Mouse (Mus musculus) kidney, embryonic 16.5 days (tissue): Measurements from ENCODE around the gene Bmpr1a. TPM values are rescaled to one million over a fixed set of nuclear protein-coding genes. Genes with fewer than 3 reads are reported as not detected.
"Not testable (repeated sequence)": the region's sequence is repeated elsewhere in the genome, so short reads cannot be mapped to it uniquely, and the experiment has no call there.

Experiments used
- ATAC-seq: fragments of 200-750 bp; cut with Nextera tagmentation; 2 replicates; pipeline ENCODE4 v1.8.0; 2017; ENCODE audit warnings: moderate TSS enrichment; ENCODE audit not compliant: low FRiP score, low TSS enrichment
- H3K27ac ChIP-seq: fragments of 300-500 bp; sonication (generic); 2 replicates; pipeline ENCODE4 v1.5.1; 2014; ENCODE audit warnings: low read length
- H3K27me3 ChIP-seq: fragments of 300-500 bp; sonication (generic); 2 replicates; pipeline ENCODE4 v1.6.1; 2014; ENCODE audit warnings: low read length, control low read depth, mixed read lengths; ENCODE audit not compliant: insufficient read depth
- H3K36me3 ChIP-seq: fragments of 300-500 bp; sonication (generic); 2 replicates; pipeline ENCODE4 v1.6.1; 2014; ENCODE audit warnings: low read length, control low read depth, mixed read lengths; ENCODE audit not compliant: insufficient read depth
- H3K4me1 ChIP-seq: fragments of 300-500 bp; sonication (generic); 2 replicates; pipeline ENCODE4 v1.6.1; 2014; ENCODE audit warnings: low read length, control low read depth, mixed read lengths; ENCODE audit not compliant: insufficient read depth
- H3K4me2 ChIP-seq: fragments of 300-500 bp; sonication (generic); replicated peaks from 2 replicates; pipeline ENCODE4 v1.6.1; 2014; ENCODE audit warnings: low read depth, low read length
- H3K4me3 ChIP-seq: fragments of 300-500 bp; sonication (generic); 2 replicates; pipeline ENCODE4 v1.5.1; 2014; ENCODE audit warnings: mild to moderate bottlenecking, low read length
- H3K9ac ChIP-seq: fragments of 300-500 bp; sonication (generic); replicated peaks from 2 replicates; pipeline ENCODE4 v1.6.1; 2014; ENCODE audit warnings: low read length
- H3K9me3 ChIP-seq: fragments of 300-500 bp; sonication (generic); 2 replicates; pipeline ENCODE4 v1.6.1; 2016; ENCODE audit warnings: low read length, control low read depth
- WGBS: fragments of 180-500 bp; shearing (Covaris S2); extraction: QIAGEN DNeasy Blood & Tissue Kit; methylation state at CpG from one replicate; pipeline ENCODE4 v1.1.7; 2014; 5-methylcytosine and 5-hydroxymethylcytosine counted together
- polyA plus RNA-seq: library from polyadenylated mRNA; unstranded; fragments of >200 nt; fragmentation: Nextera tagmentation; extraction: Ambion mirVana; gene quantifications from 2 replicates; pipeline ENCODE4 v1.2.1, GENCODE M21; 2015

The Bmpr1a gene
- polyA plus RNA-seq, 1 experiment from 2014 or later = 38.5 TPM

DNA sequence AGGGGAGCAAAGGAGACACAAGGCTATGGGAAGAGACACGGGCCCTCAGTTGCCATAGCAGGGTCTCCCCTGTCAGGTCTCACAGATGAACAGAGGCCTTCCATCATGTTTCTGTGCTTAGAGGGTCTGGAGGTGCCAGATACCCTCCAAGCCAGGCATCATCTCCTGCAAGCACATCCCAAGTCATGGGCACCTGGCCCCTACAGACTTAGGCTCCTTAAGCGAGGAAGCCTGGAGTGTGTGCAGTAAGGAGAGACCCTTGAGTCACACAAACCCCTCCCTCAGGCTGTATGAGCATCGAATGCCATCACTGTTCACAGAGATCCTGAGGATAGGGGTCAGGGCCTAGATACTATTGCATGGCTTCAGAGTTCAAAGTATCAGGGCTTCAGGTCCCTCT lies 132.2 kb downstream of the Bmpr1a start:
- no peak for ATAC-seq
- no peak overlapping the region for H3K9ac ChIP-seq
- WGBS = 80% methylated on average over 3 of the region's 3 CpGs
- no peak overlapping the region for H3K27ac ChIP-seq
- no peak overlapping the region for H3K4me3 ChIP-seq
- no peaks in the 10 kb centered on the region for H3K9me3 ChIP-seq
- no peak overlapping the region for H3K4me2 ChIP-seq
- peaks cover 14% of the 10 kb centered on the region for H3K4me1 ChIP-seq
- no peaks in the 10 kb centered on the region for H3K36me3 ChIP-seq
- no peaks in the 10 kb centered on the region for H3K27me3 ChIP-seq

- Histone ChIP-seq H3K9ac (no peak overlapping the region), H3K4me1 (peaks cover 14% of the 10 kb centered on the region), H3K4me3 (no peak overlapping the region), H3K4me2 (no peak overlapping the region), H3K27me3 (no peaks in the 10 kb centered on the region), H3K9me3 (peaks cover 1% of the 10 kb centered on the region; the same call in 1 of the 2 replicates), H3K36me3 (no peaks in the 10 kb centered on the region), H3K27ac (no peak overlapping the region)
- no peak for ATAC-seq
- WGBS = 64% methylated on average over 3 of the region's 3 CpGs
Measured at GRCm38 (mm10) chr14:34370203-34370602, 132.9 kb downstream of the Bmpr1a start.

DNA sequence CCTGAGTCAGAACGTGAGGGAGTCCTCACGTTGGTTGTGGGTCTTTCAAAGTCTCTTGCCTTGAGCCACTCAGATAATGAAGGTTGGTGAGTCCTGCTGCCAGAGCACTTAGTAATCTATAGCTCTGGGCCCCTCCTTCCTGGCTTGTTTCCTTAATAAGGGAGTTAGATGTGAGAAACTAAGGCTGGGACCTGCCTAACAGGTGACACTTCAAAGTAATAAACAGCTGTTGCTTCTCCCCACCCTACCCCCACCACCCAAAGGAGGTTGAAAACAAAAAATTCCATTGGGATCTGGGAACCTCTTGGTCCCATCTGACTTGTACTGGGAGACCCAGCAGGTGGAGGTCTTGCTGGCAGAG lies 138.0 kb downstream of the Bmpr1a start:
- H3K9ac ChIP-seq = no peak overlapping the region
- no peaks in the 10 kb centered on the region for H3K27me3 ChIP-seq
- no peaks in the 10 kb centered on the region for H3K36me3 ChIP-seq
- H3K9me3 ChIP-seq = peaks cover 5% of the 10 kb centered on the region; the same call in 1 of the 2 replicates
- WGBS = 80% methylated on average over 2 of the region's 2 CpGs
- H3K4me2 ChIP-seq = no peak overlapping the region
- ATAC-seq = no peak
- peaks cover 6% of the 10 kb centered on the region for H3K4me1 ChIP-seq
- H3K27ac ChIP-seq = no peak overlapping the region
- no peak overlapping the region for H3K4me3 ChIP-seq

GRCm38 (mm10) chr14:34364254-34365146 lies 138.6 kb downstream of the Bmpr1a start:
- ATAC-seq = not testable (repeated sequence)
- WGBS = 83% methylated on average over 15 of the region's 15 CpGs

GRCm38 (mm10) chr14:34363490-34364253 lies 139.5 kb downstream of the Bmpr1a start:
- peak overlapping the region; percentile 69 for H3K9ac ChIP-seq
- H3K27ac ChIP-seq = peak overlapping the region; percentile 37; the same call in 1 of the 2 replicates
- WGBS = 2% methylated on average over 32 of the region's 32 CpGs
- no peaks in the 10 kb centered on the region for H3K27me3 ChIP-seq
- peak overlapping the region; percentile 83 for H3K4me2 ChIP-seq
- ATAC-seq = peak; percentile 90
- H3K36me3 ChIP-seq = no peaks in the 10 kb centered on the region
- H3K4me1 ChIP-seq = peaks cover 6% of the 10 kb centered on the region
- H3K9me3 ChIP-seq = peaks cover 5% of the 10 kb centered on the region; the same call in 1 of the 2 replicates
- H3K4me3 ChIP-seq = peak overlapping the region; percentile 47

More at GRCm38 (mm10) chr14:34364254-34365146, 138.6 kb downstream of the Bmpr1a start:
- H3K4me1 ChIP-seq, H3K36me3 ChIP-seq, H3K27me3 ChIP-seq, H3K9me3 ChIP-seq, H3K27ac ChIP-seq: not testable (repeated sequence)
- peak overlapping the region; percentile 69; the same call in 1 of the 2 replicates for H3K9ac ChIP-seq
- peak overlapping the region; percentile 47 for H3K4me3 ChIP-seq
- peak overlapping the region; percentile 83 for H3K4me2 ChIP-seq

DNA sequence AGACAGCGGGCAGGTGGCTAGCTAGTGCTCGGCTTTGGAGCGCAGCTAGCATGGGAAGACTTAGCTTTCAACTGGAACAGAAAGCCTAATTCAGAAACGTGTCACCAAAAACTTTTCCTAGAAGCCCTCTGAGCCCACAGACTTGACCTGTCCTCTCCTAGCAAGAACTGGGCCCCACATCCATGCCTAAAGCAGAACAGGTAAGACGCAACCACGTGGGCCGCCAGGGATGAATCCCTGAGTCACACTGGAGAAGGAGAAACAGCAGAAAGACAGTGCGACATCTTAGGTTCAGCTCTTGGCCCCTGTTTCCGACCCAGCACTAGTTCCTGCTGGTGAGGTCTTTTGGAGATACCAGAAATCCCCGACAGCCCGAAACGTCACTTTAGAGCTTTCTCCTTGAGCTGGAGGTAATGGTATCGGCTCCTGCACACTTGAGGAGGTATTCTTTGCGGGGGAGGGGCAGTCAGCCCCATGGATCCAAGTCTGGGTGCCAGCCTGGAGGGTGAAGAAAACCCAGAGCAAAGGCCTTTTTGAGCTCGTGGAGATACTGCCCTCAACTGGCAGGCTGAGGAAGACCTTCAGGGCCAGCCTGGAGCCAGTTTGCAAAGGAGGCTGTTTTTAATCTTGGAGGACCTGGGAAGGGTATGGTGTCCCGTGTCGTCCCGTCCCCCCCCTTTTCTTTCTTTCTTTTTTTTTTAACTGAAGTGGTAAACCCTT lies 140.3 kb downstream of the Bmpr1a start:
- H3K9me3 ChIP-seq = peaks cover 5% of the 10 kb centered on the region; the same call in 1 of the 2 replicates
- peak overlapping the region; percentile 47 for H3K4me3 ChIP-seq
- no peak overlapping the region for H3K27ac ChIP-seq
- H3K36me3 ChIP-seq = no peaks in the 10 kb centered on the region
- peaks cover 6% of the 10 kb centered on the region for H3K4me1 ChIP-seq
- H3K9ac ChIP-seq = peak overlapping the region; percentile 69; the same call in 1 of the 2 replicates
- 29% methylated on average over 18 of the region's 18 CpGs for WGBS
- no peaks in the 10 kb centered on the region for H3K27me3 ChIP-seq
- peak overlapping the region; percentile 83 for H3K4me2 ChIP-seq
- ATAC-seq = peak; percentile 76; the same call in 1 of the 2 replicates

DNA sequence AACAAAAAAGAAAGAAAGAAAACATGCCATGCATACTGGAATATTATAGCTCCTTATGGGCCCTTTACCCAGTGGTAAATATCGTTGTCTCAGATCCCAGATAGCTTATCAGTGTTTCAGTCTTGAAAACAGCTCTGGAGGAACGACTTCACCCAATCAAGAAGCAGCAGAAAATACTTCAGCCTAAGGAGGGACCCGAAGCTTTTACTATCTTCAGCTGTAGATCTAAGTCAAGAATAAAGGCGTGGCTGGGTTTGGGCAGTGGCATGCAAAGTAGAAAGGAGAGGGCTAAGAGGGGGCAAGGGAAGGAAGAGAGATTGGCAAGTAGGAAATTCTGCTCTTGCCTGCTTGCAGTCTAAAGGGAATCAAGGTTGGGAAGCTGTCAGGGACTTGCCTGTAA lies 141.0 kb downstream of the Bmpr1a start:
- 65% methylated on average over 4 of the region's 4 CpGs for WGBS
- H3K36me3 ChIP-seq = no peaks in the 10 kb centered on the region
- ATAC-seq = no peak
- H3K9ac ChIP-seq = no peak overlapping the region
- H3K4me2 ChIP-seq = no peak overlapping the region
- H3K27ac ChIP-seq = no peak overlapping the region
- no peak overlapping the region for H3K4me3 ChIP-seq
- H3K9me3 ChIP-seq = peaks cover 5% of the 10 kb centered on the region; the same call in 1 of the 2 replicates
- H3K27me3 ChIP-seq = no peaks in the 10 kb centered on the region
- peaks cover 6% of the 10 kb centered on the region for H3K4me1 ChIP-seq
